Mouse (Mus musculus): ENCODE results near the gene Actg2. TPM values are rescaled to one million over a fixed set of nuclear protein-coding genes. Genes with fewer than 3 reads are reported as not detected.
A peak's percentile ranks its signal among the peaks of the same experiment; 100 is the strongest.

Gene Actg2
- polyA plus RNA-seq, 1 experiment from 2014 or later: 2,265 TPM

GRCm38 (mm10) chr6:83485854-83486253 lies 50.2 kb downstream of the Actg2 start:
- H3K9me3 ChIP-seq (ENCODE audit: control insufficient read depth): no peaks in the 10 kb centered on the region
- H3K4me2 ChIP-seq (replicated peaks; ENCODE audit: low read depth): no peak overlapping the region
- H3K9ac ChIP-seq (ENCODE audit: low read depth, low read length): no peak overlapping the region
- ATAC-seq: no peak
- H3K36me3 ChIP-seq (ENCODE audit: control insufficient read depth, insufficient read depth): peaks cover 62% of the 10 kb centered on the region
- H3K27me3 ChIP-seq (replicated peaks; ENCODE audit: control insufficient read depth, insufficient read depth, low read length): no peaks in the 10 kb centered on the region
- TF ChIP-seq CTCF (IDR thresholded peaks at IDR 0.05; ENCODE audit: low read depth): no peak
- WGBS: 73% methylated on average over 4 of the region's 4 CpGs
- no peak overlapping the region for H3K27ac ChIP-seq (ENCODE audit: low read depth, low read length)
- H3K4me1 ChIP-seq (replicated peaks; ENCODE audit: control insufficient read depth, insufficient read depth, low read length): no peaks in the 10 kb centered on the region
- H3K4me3 ChIP-seq (ENCODE audit: low read depth, low read length): no peak overlapping the region

- TF ChIP-seq CTCF (IDR thresholded peaks at IDR 0.05; ENCODE audit: low read depth): no peak
- ATAC-seq: no peak
- Histone ChIP-seq H3K4me1 (replicated peaks; ENCODE audit: control insufficient read depth, insufficient read depth, low read length) (no peaks in the 10 kb centered on the region), H3K36me3 (ENCODE audit: control insufficient read depth, insufficient read depth) (peaks cover 65% of the 10 kb centered on the region), H3K9ac (ENCODE audit: low read depth, low read length) (no peak overlapping the region), H3K4me2 (replicated peaks; ENCODE audit: low read depth) (no peak overlapping the region), H3K9me3 (ENCODE audit: control insufficient read depth) (no peaks in the 10 kb centered on the region), H3K4me3 (ENCODE audit: low read depth, low read length) (no peak overlapping the region), H3K27me3 (replicated peaks; ENCODE audit: control insufficient read depth, insufficient read depth, low read length) (no peaks in the 10 kb centered on the region), H3K27ac (ENCODE audit: low read depth, low read length) (no peak overlapping the region)
- 93% methylated on average over 7 of the region's 7 CpGs for WGBS
Observed at GRCm38 (mm10) chr6:83483776-83484175, 52.3 kb downstream of the Actg2 start.

GRCm38 (mm10) chr6:83482418-83483085 lies 53.5 kb downstream of the Actg2 start:
- no peaks in the 10 kb centered on the region for H3K27me3 ChIP-seq (replicated peaks; ENCODE audit: control insufficient read depth, insufficient read depth, low read length)
- no peaks in the 10 kb centered on the region for H3K9me3 ChIP-seq (ENCODE audit: control insufficient read depth)
- no peak for TF ChIP-seq CTCF (IDR thresholded peaks at IDR 0.05; ENCODE audit: low read depth)
- 31% methylated on average over 10 of the region's 10 CpGs for WGBS
- H3K4me1 ChIP-seq (replicated peaks; ENCODE audit: control insufficient read depth, insufficient read depth, low read length): no peaks in the 10 kb centered on the region
- peaks cover 58% of the 10 kb centered on the region for H3K36me3 ChIP-seq (ENCODE audit: control insufficient read depth, insufficient read depth)
- peak; percentile 51 for ATAC-seq
- no peak overlapping the region for H3K27ac ChIP-seq (ENCODE audit: low read depth, low read length)
- 0 out of 2 replicates have a peak overlapping the region, but pooled peaks have one; percentile 11 for H3K9ac ChIP-seq (ENCODE audit: low read depth, low read length)
- no peak overlapping the region for H3K4me2 ChIP-seq (replicated peaks; ENCODE audit: low read depth)
- no peak overlapping the region for H3K4me3 ChIP-seq (ENCODE audit: low read depth, low read length)

- ATAC-seq: no peak
- Histone ChIP-seq H3K9ac (ENCODE audit: low read depth, low read length) (no peak overlapping the region), H3K36me3 (ENCODE audit: control insufficient read depth, insufficient read depth) (peaks cover 38% of the 10 kb centered on the region), H3K4me2 (replicated peaks; ENCODE audit: low read depth) (no peak overlapping the region), H3K4me1 (replicated peaks; ENCODE audit: control insufficient read depth, insufficient read depth, low read length) (no peaks in the 10 kb centered on the region), H3K9me3 (ENCODE audit: control insufficient read depth) (no peaks in the 10 kb centered on the region), H3K4me3 (ENCODE audit: low read depth, low read length) (no peak overlapping the region), H3K27ac (ENCODE audit: low read depth, low read length) (no peak overlapping the region), H3K27me3 (replicated peaks; ENCODE audit: control insufficient read depth, insufficient read depth, low read length) (no peaks in the 10 kb centered on the region)
- TF ChIP-seq CTCF (IDR thresholded peaks at IDR 0.05; ENCODE audit: low read depth): no peak
- WGBS: 89% methylated on average over 6 of the region's 6 CpGs
Observed at GRCm38 (mm10) chr6:83480019-83480655, 55.9 kb downstream of the Actg2 start.

- no peak overlapping the region for H3K9ac ChIP-seq (ENCODE audit: low read depth, low read length)
- 42% methylated on average over 2 of the region's 2 CpGs for WGBS
- H3K36me3 ChIP-seq (ENCODE audit: control insufficient read depth, insufficient read depth): peaks cover 29% of the 10 kb centered on the region
- no peaks in the 10 kb centered on the region for H3K4me1 ChIP-seq (replicated peaks; ENCODE audit: control insufficient read depth, insufficient read depth, low read length)
- H3K9me3 ChIP-seq (ENCODE audit: control insufficient read depth): no peaks in the 10 kb centered on the region
- H3K4me3 ChIP-seq (ENCODE audit: low read depth, low read length): no peak overlapping the region
- no peak overlapping the region for H3K27ac ChIP-seq (ENCODE audit: low read depth, low read length)
- no peak for ATAC-seq
- no peaks in the 10 kb centered on the region for H3K27me3 ChIP-seq (replicated peaks; ENCODE audit: control insufficient read depth, insufficient read depth, low read length)
- TF ChIP-seq CTCF (IDR thresholded peaks at IDR 0.05; ENCODE audit: low read depth): no peak
- H3K4me2 ChIP-seq (replicated peaks; ENCODE audit: low read depth): no peak overlapping the region
Observed at GRCm38 (mm10) chr6:83479193-83479592, 56.9 kb downstream of the Actg2 start.

GRCm38 (mm10) chr6:83478628-83479027 lies 57.4 kb downstream of the Actg2 start:
- no peak overlapping the region for H3K27ac ChIP-seq (ENCODE audit: low read depth, low read length)
- WGBS: 91% methylated on average over 7 of the region's 7 CpGs
- peak; percentile 41; the same call in 1 of the 2 replicates for ATAC-seq

More at GRCm38 (mm10) chr6:83478628-83479027, 57.4 kb downstream of the Actg2 start:
- no peak overlapping the region for H3K4me2 ChIP-seq (replicated peaks; ENCODE audit: low read depth)
- H3K4me1 ChIP-seq (replicated peaks; ENCODE audit: control insufficient read depth, insufficient read depth, low read length): no peaks in the 10 kb centered on the region
- no peak for TF ChIP-seq CTCF (IDR thresholded peaks at IDR 0.05; ENCODE audit: low read depth)
- H3K36me3 ChIP-seq (ENCODE audit: control insufficient read depth, insufficient read depth): peaks cover 29% of the 10 kb centered on the region
- no peak overlapping the region for H3K9ac ChIP-seq (ENCODE audit: low read depth, low read length)
- no peak overlapping the region for H3K4me3 ChIP-seq (ENCODE audit: low read depth, low read length)
- H3K27me3 ChIP-seq (replicated peaks; ENCODE audit: control insufficient read depth, insufficient read depth, low read length): no peaks in the 10 kb centered on the region
- no peaks in the 10 kb centered on the region for H3K9me3 ChIP-seq (ENCODE audit: control insufficient read depth)
